Mouse (Mus musculus) B cell, adult (primary cell): ENCODE results near the gene Tmem184a. TPM values are rescaled to one million over a fixed set of nuclear protein-coding genes. Genes with fewer than 3 reads are reported as not detected.

Source experiments
- total RNA-seq: library from RNA; stranded (reverse); gene quantifications from 4 replicates; pipeline ENCODE4 v1.2.4, GENCODE M21; 2023; ENCODE audit not compliant: inconsistent age

Gene Tmem184a
- 0.13 TPM in 1 of 4 replicates, not detected in the others for total RNA-seq

DNA sequence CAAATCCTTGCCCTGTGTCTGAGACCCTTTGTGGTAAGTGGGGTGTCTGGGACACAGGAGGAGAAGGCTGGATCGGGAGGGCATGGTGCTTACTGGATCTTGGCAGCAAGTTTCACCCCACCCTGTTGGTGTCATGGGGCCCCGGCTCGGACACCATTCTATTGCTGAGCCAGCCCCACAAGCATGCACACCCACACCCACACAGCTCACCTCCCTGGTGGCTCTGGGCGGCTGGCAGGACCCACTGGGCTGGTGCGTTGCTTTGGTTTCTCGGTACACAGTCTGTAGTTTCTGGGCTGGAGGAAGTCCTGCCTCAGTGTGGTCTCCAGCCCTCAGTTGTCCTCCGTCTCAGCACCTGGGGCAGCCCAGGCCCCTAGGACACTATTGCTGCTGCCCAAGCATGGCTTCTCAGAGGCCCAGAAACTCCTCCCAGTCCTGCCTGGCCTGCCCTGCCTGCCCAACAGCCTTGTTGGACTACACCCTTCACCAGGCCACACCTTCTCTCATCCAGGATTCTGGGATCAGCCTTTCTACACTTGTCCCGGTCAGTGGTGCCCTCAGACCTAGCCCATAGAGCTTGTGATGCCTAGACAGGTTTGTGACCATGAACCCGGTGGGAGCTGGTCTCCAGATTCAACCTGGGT, at the start of gene Tmem184a:
Gene Tmem184a (minus strand): TSS at position 380 of the 644 bp plus-strand sequence.

DNA sequence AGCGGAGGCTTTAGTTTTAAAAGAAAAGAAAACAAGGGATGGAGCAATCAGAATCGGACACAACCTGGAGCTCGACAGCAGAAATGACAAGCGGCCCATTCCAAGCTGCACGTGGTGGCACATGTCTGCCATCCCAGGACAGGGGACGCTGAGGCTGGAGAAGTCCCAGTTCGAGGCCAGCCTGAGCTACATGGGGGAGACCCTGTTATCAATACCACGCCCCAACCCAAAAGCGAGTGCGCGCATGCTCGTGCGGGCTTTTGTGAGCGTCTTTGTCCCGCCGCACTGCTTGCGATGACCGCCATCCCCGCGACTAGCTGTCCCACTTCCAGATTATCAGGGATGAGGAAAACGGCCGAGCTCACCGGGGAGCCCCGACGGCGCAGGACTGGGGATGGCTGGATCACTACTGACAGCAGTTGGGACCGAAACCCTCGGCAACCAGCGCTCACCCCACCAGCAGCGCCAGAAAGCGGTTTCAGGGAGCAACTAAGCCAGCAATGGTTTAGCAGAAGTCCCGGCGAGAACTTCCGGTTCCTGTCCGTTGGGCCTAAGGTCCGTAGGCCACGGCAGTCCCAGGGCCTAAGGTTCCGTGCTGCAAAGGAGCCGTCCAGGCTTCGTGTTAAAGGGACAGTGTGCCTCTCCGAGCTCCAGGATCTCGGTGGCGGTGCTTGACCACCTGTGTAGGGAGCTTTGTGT, 6.8 kb upstream of the Tmem184a start, which contains the start of the genes Gm26938 and Psmg3:
Gene Gm26938 (minus strand): TSS at position 51 of the 699 bp plus-strand sequence.
Gene Psmg3 (minus strand): TSS at position 529 of the 699 bp plus-strand sequence.

DNA sequence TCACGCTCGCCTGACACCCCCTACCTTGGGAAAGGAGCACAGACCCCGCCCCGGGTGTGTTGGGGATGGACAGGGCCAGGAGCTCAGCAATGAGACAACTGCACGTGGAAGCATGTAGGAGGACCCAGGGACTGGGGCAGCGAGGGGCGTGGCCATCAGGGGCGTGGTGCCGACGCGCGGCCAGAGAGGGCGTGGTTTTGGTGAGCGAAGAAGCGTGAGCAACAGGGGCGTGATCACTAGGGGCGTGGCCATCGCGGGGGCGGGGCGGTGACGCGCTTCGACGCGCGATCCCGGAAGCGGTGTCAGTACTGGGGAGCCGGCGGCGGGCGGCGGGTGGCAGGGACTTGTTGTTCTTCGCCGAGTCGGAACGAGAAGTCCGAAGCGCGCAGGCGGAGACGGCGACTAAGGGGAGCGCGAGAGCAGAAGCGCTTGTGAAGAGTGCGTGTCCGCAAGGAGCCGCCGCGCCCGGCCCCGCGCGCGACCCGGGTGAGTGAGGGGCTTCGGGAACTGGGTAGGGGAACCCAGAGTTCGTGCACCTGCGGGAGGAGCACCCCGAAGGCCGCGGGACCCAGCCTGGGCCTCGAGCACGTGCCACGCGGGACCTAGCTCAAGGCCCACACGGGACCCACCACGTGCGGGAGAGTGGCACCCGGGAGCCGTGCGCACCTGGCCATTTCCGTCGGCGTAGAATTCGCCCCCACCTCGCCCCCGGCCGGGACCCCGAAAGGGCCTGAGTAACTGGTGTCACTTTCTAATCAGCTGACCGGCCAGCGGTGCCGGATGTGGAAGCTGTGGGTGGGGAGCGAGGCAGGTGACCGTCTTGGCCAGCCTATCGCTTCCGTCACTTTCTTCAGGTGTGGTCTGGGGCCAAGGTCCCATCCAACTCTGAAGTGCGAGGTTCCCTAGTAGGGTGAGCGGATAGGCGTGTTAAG, 28.2 kb downstream of the Tmem184a start, which contains the start of gene Mafk:
Gene Mafk (plus strand): TSS at position 287 of the 932 bp plus-strand sequence.

DNA sequence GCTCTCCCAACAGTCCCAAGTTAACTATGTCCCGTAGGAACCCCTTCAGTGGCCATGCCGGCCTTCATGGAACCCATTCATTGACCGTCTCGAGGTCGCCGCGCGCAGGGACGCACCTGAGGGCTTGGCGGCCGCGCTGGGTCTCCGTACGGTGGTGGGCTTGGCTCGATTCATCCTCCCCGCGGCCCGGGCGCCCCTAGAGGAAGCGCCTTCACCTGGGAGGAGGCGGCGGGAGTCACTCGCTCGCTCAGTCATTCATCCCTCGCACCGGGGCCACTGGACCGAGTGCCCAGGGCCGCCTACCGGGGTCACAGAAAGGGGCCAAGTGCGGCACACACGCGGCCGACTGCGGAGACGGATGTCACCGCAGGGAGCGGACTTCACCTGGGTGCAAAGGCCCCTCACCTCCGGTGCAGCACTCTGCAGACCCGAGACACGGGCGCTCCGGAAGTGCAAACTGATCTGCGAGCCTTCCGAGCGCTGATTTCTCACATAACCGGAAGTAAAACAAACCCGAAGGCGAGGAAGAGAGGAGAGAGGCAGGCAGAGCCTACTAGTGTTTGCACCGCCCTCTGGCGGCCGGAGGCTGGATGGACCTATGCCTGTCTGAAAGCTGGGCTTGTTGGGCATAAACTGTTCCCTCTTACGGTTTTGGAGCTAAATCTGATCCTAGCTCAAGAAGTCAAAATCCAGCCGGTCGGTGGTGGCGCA, 44.3 kb downstream of the Tmem184a start, which contains the start of gene Ints1:
Gene Ints1 (minus strand): TSS at position 459 of the 711 bp plus-strand sequence.

Other genes with a start within 250 kb of the Tmem184a start
- gene Micall2, start 83.6 kb downstream of the Tmem184a start, total RNA-seq = 0.15 TPM in 1 of 4 replicates, not detected in the others
- 109 to 134 TPM (median 115 TPM) in 4 replicates for gene Ints1, start 44.2 kb downstream of the Tmem184a start, total RNA-seq
- gene Mafk, start 28.4 kb downstream of the Tmem184a start, total RNA-seq = 307 to 328 TPM (median 317 TPM) in 4 replicates
- gene Gm26938, start 6.5 kb upstream of the Tmem184a start, total RNA-seq = not detected in 4 replicates
- gene Psmg3, start 7.0 kb upstream of the Tmem184a start, total RNA-seq = 12.0 to 13.9 TPM (median 12.8 TPM) in 4 replicates
- gene Elfn1, start 88.0 kb upstream of the Tmem184a start, total RNA-seq = not detected in 4 replicates